Mouse (Mus musculus): ENCODE measurements at regions not wholly inside any gene's neighbourhood (a gene's known extent, or its start where the extent isn't known, plus 50 kb on each side); places are given as distances from the start of the nearest gene placed in this dataset.

GRCm38 (mm10) chr14:104086381-104086780 is 242.2 kb upstream of the Ednrb start:
- TF ChIP-seq CTCF (conservative IDR thresholded peaks at IDR 0.05 in 1 of 2, IDR thresholded peaks at IDR 0.05 in 1 of 2; ENCODE audit: low read depth in 2 of 2, low read length in 2 of 2) (no peak), MEF2A (IDR thresholded peaks at IDR 0.05; ENCODE audit: borderline replicate concordance, low read depth, low read length) (no peak), ZC3H11A (IDR thresholded peaks at IDR 0.05; ENCODE audit: low read depth, low read length) (no peak), ZMIZ1 (IDR thresholded peaks at IDR 0.05; ENCODE audit: low read depth, low read length) (no peak), POLR2A (IDR thresholded peaks at IDR 0.05; ENCODE audit: low read depth, low read length) (no peak), ZNF384 (IDR thresholded peaks at IDR 0.05; ENCODE audit: low read depth, low read length) (no peak), CHD2 (IDR thresholded peaks at IDR 0.05; ENCODE audit: low read length) (no peak), SIN3A (IDR thresholded peaks at IDR 0.05; ENCODE audit: low read length) (no peak), BHLHE40 (IDR thresholded peaks at IDR 0.05; ENCODE audit: low read depth, low read length) (no peak), GABPA (IDR thresholded peaks at IDR 0.05; ENCODE audit: insufficient replicate concordance, low read depth, low read length) (no peak)

All from CH12.LX (cell line).